Mouse (Mus musculus): Measurements from ENCODE around the gene Blm. TPM values are rescaled to one million over a fixed set of nuclear protein-coding genes. Genes with fewer than 3 reads are reported as not detected.

Blm gene
- polyA plus RNA-seq, 1 experiment from 2014 or later, result 12.8 TPM

DNA sequence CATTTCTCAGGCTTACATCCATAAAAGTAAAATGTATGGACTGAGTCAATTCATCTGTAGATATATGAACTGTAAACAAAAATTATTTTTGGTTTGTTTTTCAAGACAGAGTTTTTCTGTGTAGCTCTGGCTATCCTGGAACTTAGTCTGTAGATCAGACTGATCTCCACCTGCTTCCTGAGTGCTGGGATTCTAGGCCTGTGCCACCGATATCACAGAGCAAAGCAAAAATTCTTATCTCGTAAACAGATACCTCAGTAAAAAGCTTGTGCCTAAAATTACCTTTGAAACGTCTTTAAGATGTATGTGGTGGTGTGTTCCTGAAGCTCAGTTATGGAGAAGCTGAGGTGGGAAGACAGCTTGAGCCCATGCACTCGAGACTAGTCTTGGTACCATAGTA, 47.7 kb downstream of the Blm start:
- no peak overlapping the region for H3K4me3 ChIP-seq (ENCODE audit: low read length)
- no peak overlapping the region for H3K4me2 ChIP-seq (ENCODE audit: low read depth, low read length)
- H3K36me3 ChIP-seq (ENCODE audit: control insufficient read depth, insufficient read depth, low read length), result no peaks in the 10 kb centered on the region
- WGBS, result 81% methylated on average over 4 of the region's 4 CpGs
- H3K4me1 ChIP-seq (ENCODE audit: control insufficient read depth, insufficient read depth, low read length), result no peaks in the 10 kb centered on the region
- no peak overlapping the region for H3K9ac ChIP-seq (ENCODE audit: low read depth, low read length)
- ATAC-seq, result no peak
- H3K9me3 ChIP-seq (ENCODE audit: control insufficient read depth, low read length), result no peaks in the 10 kb centered on the region
- H3K27me3 ChIP-seq (replicated peaks; ENCODE audit: control insufficient read depth, insufficient read depth, low read length), result no peaks in the 10 kb centered on the region
- no peak overlapping the region for H3K27ac ChIP-seq (ENCODE audit: low read length)

DNA sequence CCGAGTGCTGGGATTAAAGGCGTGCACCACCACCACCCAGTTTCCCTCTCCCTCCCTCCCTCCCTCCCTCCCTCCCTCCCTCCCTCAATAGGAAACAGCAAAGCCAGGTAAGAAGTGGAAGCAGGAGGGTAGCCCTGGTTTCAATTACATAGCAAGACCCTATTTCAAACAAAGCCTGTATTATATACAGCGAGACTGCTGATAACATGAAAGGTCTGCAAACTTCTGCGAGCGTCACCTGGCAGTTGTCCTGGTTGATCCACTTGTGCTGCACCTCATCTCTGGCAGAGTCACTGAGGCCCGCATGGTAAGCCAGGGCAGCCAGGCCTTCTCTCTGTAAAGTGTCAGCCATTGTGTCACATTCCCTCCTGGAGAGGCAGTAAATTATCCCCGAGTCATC, 54.8 kb downstream of the Blm start:
- 59% methylated on average over 7 of the region's 7 CpGs for WGBS
- Histone ChIP-seq H3K27me3 (replicated peaks; ENCODE audit: control insufficient read depth, insufficient read depth, low read length) (no peaks in the 10 kb centered on the region), H3K9me3 (ENCODE audit: control insufficient read depth, low read length) (no peaks in the 10 kb centered on the region), H3K4me1 (ENCODE audit: control insufficient read depth, insufficient read depth, low read length) (no peaks in the 10 kb centered on the region), H3K4me2 (ENCODE audit: low read depth, low read length) (no peak overlapping the region), H3K27ac (ENCODE audit: low read length) (no peak overlapping the region), H3K9ac (ENCODE audit: low read depth, low read length) (no peak overlapping the region), H3K36me3 (ENCODE audit: control insufficient read depth, insufficient read depth, low read length) (no peaks in the 10 kb centered on the region), H3K4me3 (ENCODE audit: low read length) (no peak overlapping the region)
- ATAC-seq, result no peak

DNA sequence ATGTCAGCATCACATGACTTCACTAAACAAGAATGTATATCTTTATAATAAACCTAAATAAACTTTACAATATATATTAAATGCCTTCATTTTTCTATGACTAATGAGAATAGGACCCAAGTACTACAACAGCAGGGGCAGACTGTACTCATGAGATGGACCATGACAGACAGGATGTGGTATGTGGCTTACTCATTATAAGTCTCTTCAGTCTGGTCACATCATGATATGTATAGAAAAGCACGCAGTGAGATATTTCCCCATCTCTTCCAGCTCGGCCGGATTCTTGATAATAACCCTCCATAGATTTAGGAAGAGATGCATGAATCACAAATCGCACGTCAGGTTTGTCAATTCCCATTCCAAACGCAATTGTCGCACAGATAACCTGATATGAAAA, 61.1 kb downstream of the Blm start:
- Histone ChIP-seq H3K4me1 (ENCODE audit: control insufficient read depth, insufficient read depth, low read length) (no peaks in the 10 kb centered on the region), H3K27me3 (replicated peaks; ENCODE audit: control insufficient read depth, insufficient read depth, low read length) (no peaks in the 10 kb centered on the region), H3K9ac (ENCODE audit: low read depth, low read length) (no peak overlapping the region), H3K4me3 (ENCODE audit: low read length) (no peak overlapping the region), H3K9me3 (ENCODE audit: control insufficient read depth, low read length) (no peaks in the 10 kb centered on the region), H3K4me2 (ENCODE audit: low read depth, low read length) (no peak overlapping the region), H3K27ac (ENCODE audit: low read length) (no peak overlapping the region), H3K36me3 (ENCODE audit: control insufficient read depth, insufficient read depth, low read length) (no peaks in the 10 kb centered on the region)
- no peak for ATAC-seq
- 93% methylated on average over 7 of the region's 7 CpGs for WGBS

DNA sequence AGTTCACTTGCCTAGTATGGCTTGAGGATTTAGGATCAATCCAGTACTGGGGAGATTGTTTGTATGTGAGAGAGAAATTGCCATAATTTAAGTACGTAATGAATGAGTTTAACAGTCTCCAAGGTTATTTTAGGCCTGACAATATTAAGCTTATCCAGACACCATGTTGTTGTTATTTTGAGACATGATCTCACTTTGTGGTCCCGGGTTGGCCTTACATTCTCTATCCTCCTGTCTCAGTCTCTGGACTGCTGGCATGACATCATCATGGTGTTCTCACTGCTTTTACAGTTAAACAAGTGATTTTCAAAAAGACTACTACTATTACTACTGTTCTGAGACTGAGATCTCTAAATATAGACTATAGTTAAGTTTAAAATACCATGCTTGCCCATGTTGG, 66.1 kb downstream of the Blm start:
- H3K27ac ChIP-seq (ENCODE audit: low read length), result no peak overlapping the region
- no peaks in the 10 kb centered on the region for H3K9me3 ChIP-seq (ENCODE audit: control insufficient read depth, low read length)
- WGBS, result 86% methylated on average over 2 of the region's 2 CpGs
- H3K27me3 ChIP-seq (replicated peaks; ENCODE audit: control insufficient read depth, insufficient read depth, low read length), result no peaks in the 10 kb centered on the region
- H3K9ac ChIP-seq (ENCODE audit: low read depth, low read length), result no peak overlapping the region
- no peaks in the 10 kb centered on the region for H3K4me1 ChIP-seq (ENCODE audit: control insufficient read depth, insufficient read depth, low read length)
- H3K4me2 ChIP-seq (ENCODE audit: low read depth, low read length), result no peak overlapping the region
- no peaks in the 10 kb centered on the region for H3K36me3 ChIP-seq (ENCODE audit: control insufficient read depth, insufficient read depth, low read length)
- H3K4me3 ChIP-seq (ENCODE audit: low read length), result no peak overlapping the region
- no peak for ATAC-seq

DNA sequence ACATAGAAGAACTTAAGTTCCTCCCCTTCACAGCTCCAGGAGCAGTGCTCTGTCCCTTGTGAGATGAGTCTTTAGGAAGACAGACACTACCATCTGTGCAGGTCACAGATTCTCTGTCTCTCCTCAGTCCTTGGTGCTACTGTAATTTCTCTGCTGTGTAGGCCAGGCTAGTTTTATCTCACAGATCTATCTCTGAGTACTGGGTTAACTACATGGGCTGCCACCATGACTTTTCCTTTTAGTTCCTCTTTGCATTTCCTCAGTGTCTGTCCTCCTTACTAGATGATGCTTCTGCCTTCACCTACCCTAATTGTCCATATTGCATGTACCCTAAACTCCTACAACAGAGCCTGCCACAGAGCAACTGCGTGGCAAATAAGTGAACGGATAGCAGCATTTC, 67.6 kb downstream of the Blm start:
- ATAC-seq, result no peak
- H3K9me3 ChIP-seq (ENCODE audit: control insufficient read depth, low read length), result no peaks in the 10 kb centered on the region
- no peaks in the 10 kb centered on the region for H3K4me1 ChIP-seq (ENCODE audit: control insufficient read depth, insufficient read depth, low read length)
- H3K27me3 ChIP-seq (replicated peaks; ENCODE audit: control insufficient read depth, insufficient read depth, low read length), result no peaks in the 10 kb centered on the region
- H3K36me3 ChIP-seq (ENCODE audit: control insufficient read depth, insufficient read depth, low read length), result no peaks in the 10 kb centered on the region
- no peak overlapping the region for H3K4me3 ChIP-seq (ENCODE audit: low read length)
- H3K4me2 ChIP-seq (ENCODE audit: low read depth, low read length), result no peak overlapping the region
- H3K9ac ChIP-seq (ENCODE audit: low read depth, low read length), result no peak overlapping the region
- H3K27ac ChIP-seq (ENCODE audit: low read length), result no peak overlapping the region
- WGBS, result 99% methylated on average over 2 of the region's 2 CpGs

DNA sequence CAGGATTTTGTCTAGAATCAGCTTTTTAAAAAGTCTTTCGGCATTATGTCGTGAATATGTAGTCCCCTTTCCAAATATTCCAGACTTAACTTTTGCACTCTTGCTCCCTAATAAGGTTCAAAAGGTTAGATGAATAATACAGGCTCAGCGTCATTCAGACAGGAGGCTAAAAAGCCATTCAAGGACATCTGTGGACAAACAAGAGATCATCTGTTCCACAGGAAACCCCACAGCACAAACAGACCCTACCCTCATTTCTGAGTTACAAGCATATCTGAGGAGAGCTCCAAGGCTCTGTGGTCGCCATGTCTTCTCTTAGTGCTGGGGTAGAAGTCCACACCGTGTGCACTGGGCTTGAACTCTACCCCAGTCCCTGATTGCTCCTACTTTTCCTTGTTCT, 70.1 kb downstream of the Blm start:
- no peaks in the 10 kb centered on the region for H3K27me3 ChIP-seq (replicated peaks; ENCODE audit: control insufficient read depth, insufficient read depth, low read length)
- no peak overlapping the region for H3K4me2 ChIP-seq (ENCODE audit: low read depth, low read length)
- H3K9ac ChIP-seq (ENCODE audit: low read depth, low read length), result no peak overlapping the region
- whole genome bisulfite sequencing, result 72% methylated on average over 5 of the region's 5 CpGs
- ATAC-seq, result no peak
- no peak overlapping the region for H3K4me3 ChIP-seq (ENCODE audit: low read length)
- H3K4me1 ChIP-seq (ENCODE audit: control insufficient read depth, insufficient read depth, low read length), result no peaks in the 10 kb centered on the region
- H3K36me3 ChIP-seq (ENCODE audit: control insufficient read depth, insufficient read depth, low read length), result no peaks in the 10 kb centered on the region
- H3K27ac ChIP-seq (ENCODE audit: low read length), result no peak overlapping the region
- H3K9me3 ChIP-seq (ENCODE audit: control insufficient read depth, low read length), result no peaks in the 10 kb centered on the region

DNA sequence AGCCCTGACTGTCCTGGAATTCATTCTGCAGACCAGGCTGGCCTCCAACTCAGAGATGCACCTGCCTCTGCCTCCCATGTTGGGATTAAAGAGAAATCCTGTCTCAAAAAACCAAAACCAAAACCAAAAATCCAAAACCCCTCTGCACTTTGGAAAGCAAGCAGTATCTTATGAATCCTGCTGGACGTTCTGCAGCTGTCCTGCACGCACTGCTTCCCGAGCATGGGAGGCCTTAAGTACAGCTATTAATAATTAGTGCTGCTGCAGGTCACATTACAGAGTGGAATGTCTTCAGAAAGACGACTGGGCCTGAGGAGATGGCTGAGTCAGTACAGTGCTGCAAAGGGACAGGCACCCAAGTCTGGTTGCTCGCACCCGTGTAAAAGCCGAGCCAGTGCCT, 73.0 kb downstream of the Blm start:
- Histone ChIP-seq H3K36me3 (ENCODE audit: control insufficient read depth, insufficient read depth, low read length) (no peaks in the 10 kb centered on the region), H3K9ac (ENCODE audit: low read depth, low read length) (no peak overlapping the region), H3K27ac (ENCODE audit: low read length) (no peak overlapping the region), H3K4me2 (ENCODE audit: low read depth, low read length) (no peak overlapping the region), H3K27me3 (replicated peaks; ENCODE audit: control insufficient read depth, insufficient read depth, low read length) (no peaks in the 10 kb centered on the region), H3K9me3 (ENCODE audit: control insufficient read depth, low read length) (no peaks in the 10 kb centered on the region), H3K4me3 (ENCODE audit: low read length) (no peak overlapping the region), H3K4me1 (ENCODE audit: control insufficient read depth, insufficient read depth, low read length) (no peaks in the 10 kb centered on the region)
- 74% methylated on average over 7 of the region's 7 CpGs for WGBS
- ATAC-seq, result no peak

DNA sequence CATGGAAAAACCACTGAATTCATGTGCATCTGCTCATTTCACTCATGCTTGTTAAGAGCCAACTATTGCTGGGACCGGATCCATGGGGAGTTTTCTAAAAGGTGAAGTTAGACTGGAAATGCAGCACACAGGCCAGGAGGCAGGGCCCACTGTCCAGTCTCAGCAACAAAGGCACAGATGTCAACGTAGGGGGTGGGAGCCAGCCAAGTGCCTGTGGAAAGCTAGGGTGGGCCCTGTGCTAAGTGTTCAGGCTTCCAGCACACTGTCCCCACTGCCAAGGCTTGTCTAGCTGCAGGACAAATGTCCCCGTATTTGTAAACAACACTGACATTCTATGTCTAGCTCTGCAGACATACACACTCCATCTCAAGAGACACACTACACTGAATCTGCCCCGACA, 74.0 kb downstream of the Blm start:
- H3K9me3 ChIP-seq (ENCODE audit: control insufficient read depth, low read length), result no peaks in the 10 kb centered on the region
- WGBS, result 90% methylated on average over 4 of the region's 4 CpGs
- H3K27me3 ChIP-seq (replicated peaks; ENCODE audit: control insufficient read depth, insufficient read depth, low read length), result no peaks in the 10 kb centered on the region
- H3K27ac ChIP-seq (ENCODE audit: low read length), result no peak overlapping the region
- ATAC-seq, result no peak
- no peaks in the 10 kb centered on the region for H3K36me3 ChIP-seq (ENCODE audit: control insufficient read depth, insufficient read depth, low read length)
- H3K4me3 ChIP-seq (ENCODE audit: low read length), result no peak overlapping the region
- H3K9ac ChIP-seq (ENCODE audit: low read depth, low read length), result no peak overlapping the region
- H3K4me2 ChIP-seq (ENCODE audit: low read depth, low read length), result no peak overlapping the region
- 0 out of 2 replicates have a peak, but pooled peaks cover 2% of the 10 kb centered on the region for H3K4me1 ChIP-seq (ENCODE audit: control insufficient read depth, insufficient read depth, low read length)

DNA sequence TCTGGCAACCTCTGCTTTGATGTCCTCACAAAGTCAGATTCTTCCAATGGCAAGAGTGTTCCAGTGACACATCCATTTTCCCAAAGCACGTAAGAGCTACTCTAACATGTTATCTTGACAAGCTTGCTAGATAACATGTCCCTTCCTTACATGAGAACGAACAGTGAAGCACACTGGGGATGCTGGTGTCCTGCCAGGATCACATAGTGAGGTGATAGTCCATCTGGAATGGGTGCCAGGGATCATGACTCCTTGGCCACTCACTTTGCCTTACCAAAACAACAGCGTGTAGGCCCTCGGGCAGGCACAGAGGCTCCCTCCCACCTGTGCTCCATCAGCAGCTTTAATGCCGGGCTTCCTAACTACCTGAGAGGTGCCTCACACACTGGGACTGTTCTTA, 74.7 kb downstream of the Blm start:
- Histone ChIP-seq H3K9ac (ENCODE audit: low read depth, low read length) (no peak overlapping the region), H3K27ac (ENCODE audit: low read length) (no peak overlapping the region), H3K4me1 (ENCODE audit: control insufficient read depth, insufficient read depth, low read length) (0 out of 2 replicates have a peak, but pooled peaks cover 2% of the 10 kb centered on the region), H3K9me3 (ENCODE audit: control insufficient read depth, low read length) (no peaks in the 10 kb centered on the region), H3K27me3 (replicated peaks; ENCODE audit: control insufficient read depth, insufficient read depth, low read length) (no peaks in the 10 kb centered on the region), H3K36me3 (ENCODE audit: control insufficient read depth, insufficient read depth, low read length) (no peaks in the 10 kb centered on the region), H3K4me3 (ENCODE audit: low read length) (no peak overlapping the region), H3K4me2 (ENCODE audit: low read depth, low read length) (no peak overlapping the region)
- ATAC-seq, result no peak
- WGBS, result 94% methylated on average over 5 of the region's 5 CpGs

DNA sequence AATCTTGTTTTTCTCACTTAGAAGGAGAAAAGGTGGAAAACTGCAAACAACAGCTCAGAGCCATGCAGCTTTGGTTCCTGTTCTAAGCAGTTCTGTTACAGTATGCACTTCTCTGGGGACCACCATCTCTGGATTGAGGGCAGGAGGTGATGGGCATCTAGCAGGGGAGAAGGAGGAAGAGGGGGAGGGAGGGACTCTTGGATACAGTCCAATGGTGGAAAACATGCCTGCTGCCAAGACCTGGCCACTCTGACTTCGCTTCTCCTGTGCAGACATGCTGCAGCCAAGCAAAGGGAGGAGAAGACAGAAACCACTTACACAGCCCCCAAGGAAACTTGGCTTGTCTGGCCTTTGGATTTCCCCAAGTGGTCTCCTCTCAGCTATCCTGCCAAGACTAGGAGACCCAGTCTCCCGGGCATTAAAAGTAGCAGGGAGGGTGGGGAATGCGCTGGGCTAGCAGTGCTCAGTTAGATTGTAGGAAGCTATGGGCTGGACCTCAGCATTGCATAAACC, 77.0 kb downstream of the Blm start:
- Histone ChIP-seq H3K27me3 (replicated peaks; ENCODE audit: control insufficient read depth, insufficient read depth, low read length) (no peaks in the 10 kb centered on the region), H3K9ac (ENCODE audit: low read depth, low read length) (no peak overlapping the region), H3K9me3 (ENCODE audit: control insufficient read depth, low read length) (no peaks in the 10 kb centered on the region), H3K27ac (ENCODE audit: low read length) (no peak overlapping the region), H3K4me3 (ENCODE audit: low read length) (no peak overlapping the region), H3K4me1 (ENCODE audit: control insufficient read depth, insufficient read depth, low read length) (0 out of 2 replicates have a peak, but pooled peaks cover 2% of the 10 kb centered on the region), H3K36me3 (ENCODE audit: control insufficient read depth, insufficient read depth, low read length) (no peaks in the 10 kb centered on the region), H3K4me2 (ENCODE audit: low read depth, low read length) (no peak overlapping the region)
- no peak for ATAC-seq
- WGBS, result 60% methylated on average over 3 of the region's 3 CpGs

All from intestine, embryonic 16.5 days (tissue).